Mouse (Mus musculus): ENCODE results near the gene Rasl10a. TPM values are rescaled to one million over a fixed set of nuclear protein-coding genes. Genes with fewer than 3 reads are reported as not detected.

Rasl10a gene
- polyA plus RNA-seq (2015; fragmentation: Nextera tagmentation; extraction: Ambion mirVana) = 0.59 and 0.70 TPM in 2 replicates

- Histone ChIP-seq H3K4me3 (peak within 1 kb of the TSS; percentile 64), H3K27me3 (replicated peaks) (peaks cover 82% of the 10 kb centered on the region), H3K9ac (peak within 1 kb of the TSS; percentile 79), H3K9me3 (no peaks in the 10 kb centered on the region), H3K36me3 (peaks cover 9% of the 10 kb centered on the region), H3K27ac (replicated peaks) (no peak within 1 kb of the TSS), H3K4me2 (peak within 1 kb of the TSS; percentile 97), H3K4me1 (peaks cover 51% of the 10 kb centered on the region)
- ATAC-seq (ENCODE audit: extremely low read depth, insufficient number of reproducible peaks, low FRiP score, low TSS enrichment) = no peak
- 2% methylated on average over 63 of the region's 77 CpGs for WGBS
These were observed at the start of gene Rasl10a for GRCm38 (mm10) chr11:5057856-5058641. TSS of gene Rasl10a (plus strand) at chr11:5058128.

GRCm38 (mm10) chr11:5008867-5009266 lies 49.1 kb upstream of the Rasl10a start:
- Histone ChIP-seq H3K4me3 (no peak overlapping the region), H3K9me3 (no peaks in the 10 kb centered on the region), H3K27ac (replicated peaks) (no peak overlapping the region), H3K9ac (0 out of 2 replicates have a peak overlapping the region, but pooled peaks have one; percentile 34), H3K4me1 (peaks cover 19% of the 10 kb centered on the region), H3K27me3 (replicated peaks) (no peaks in the 10 kb centered on the region), H3K4me2 (no peak overlapping the region), H3K36me3 (peaks cover 43% of the 10 kb centered on the region)
- ATAC-seq (ENCODE audit: extremely low read depth, insufficient number of reproducible peaks, low FRiP score, low TSS enrichment) = no peak
- WGBS = 63% methylated on average over 3 of the region's 3 CpGs

- Histone ChIP-seq H3K27me3 (replicated peaks) (no peaks in the 10 kb centered on the region), H3K27ac (replicated peaks) (no peak overlapping the region), H3K4me3 (no peak overlapping the region), H3K4me2 (peak overlapping the region; percentile 5; the same call in 1 of the 2 replicates), H3K36me3 (peaks cover 49% of the 10 kb centered on the region), H3K9ac (no peak overlapping the region), H3K4me1 (peaks cover 19% of the 10 kb centered on the region), H3K9me3 (no peaks in the 10 kb centered on the region)
- ATAC-seq (ENCODE audit: extremely low read depth, insufficient number of reproducible peaks, low FRiP score, low TSS enrichment) = no peak
- WGBS = 55% methylated on average over 3 of the region's 3 CpGs
These were observed 48.4 kb upstream of the Rasl10a start for GRCm38 (mm10) chr11:5009354-5010074.

- Histone ChIP-seq H3K27ac (replicated peaks) (no peak overlapping the region), H3K36me3 (peaks cover 51% of the 10 kb centered on the region), H3K4me3 (no peak overlapping the region), H3K27me3 (replicated peaks) (no peaks in the 10 kb centered on the region), H3K4me2 (0 out of 2 replicates have a peak overlapping the region, but pooled peaks have one; percentile 5), H3K4me1 (peaks cover 19% of the 10 kb centered on the region), H3K9ac (no peak overlapping the region), H3K9me3 (no peaks in the 10 kb centered on the region)
- 87% methylated on average over 1 of the region's 1 CpGs for WGBS
- ATAC-seq (ENCODE audit: extremely low read depth, insufficient number of reproducible peaks, low FRiP score, low TSS enrichment) = no peak
These were observed 47.7 kb upstream of the Rasl10a start for GRCm38 (mm10) chr11:5010205-5010604.

- H3K9ac ChIP-seq = no peak overlapping the region
- H3K9me3 ChIP-seq = no peaks in the 10 kb centered on the region
- no peaks in the 10 kb centered on the region for H3K27me3 ChIP-seq (replicated peaks)
- 77% methylated on average over 1 of the region's 1 CpGs for WGBS
- H3K4me2 ChIP-seq = no peak overlapping the region
- peaks cover 64% of the 10 kb centered on the region for H3K36me3 ChIP-seq
- no peak overlapping the region for H3K4me3 ChIP-seq
- ATAC-seq (ENCODE audit: extremely low read depth, insufficient number of reproducible peaks, low FRiP score, low TSS enrichment) = no peak
- peaks cover 19% of the 10 kb centered on the region for H3K4me1 ChIP-seq
- peak overlapping the region; percentile 50; the same call in 1 of the 2 replicates for H3K27ac ChIP-seq (replicated peaks)
These were observed 46.4 kb upstream of the Rasl10a start for GRCm38 (mm10) chr11:5011480-5011879.

- H3K36me3 ChIP-seq = peaks cover 72% of the 10 kb centered on the region
- no peak overlapping the region for H3K9ac ChIP-seq
- H3K9me3 ChIP-seq = no peaks in the 10 kb centered on the region
- whole genome bisulfite sequencing = 69% methylated on average over 5 of the region's 5 CpGs
- H3K4me2 ChIP-seq = no peak overlapping the region
- H3K4me1 ChIP-seq = peaks cover 19% of the 10 kb centered on the region
- ATAC-seq (ENCODE audit: extremely low read depth, insufficient number of reproducible peaks, low FRiP score, low TSS enrichment) = no peak
- peak overlapping the region; percentile 50 for H3K27ac ChIP-seq (replicated peaks)
- no peaks in the 10 kb centered on the region for H3K27me3 ChIP-seq (replicated peaks)
- H3K4me3 ChIP-seq = no peak overlapping the region
These were observed 45.7 kb upstream of the Rasl10a start for GRCm38 (mm10) chr11:5012213-5012715.

- Histone ChIP-seq H3K4me3 (no peak overlapping the region), H3K4me2 (no peak overlapping the region), H3K27me3 (replicated peaks) (no peaks in the 10 kb centered on the region), H3K36me3 (peaks cover 92% of the 10 kb centered on the region), H3K27ac (replicated peaks) (no peak overlapping the region), H3K4me1 (peaks cover 3% of the 10 kb centered on the region; the same call in 1 of the 2 replicates), H3K9me3 (no peaks in the 10 kb centered on the region), H3K9ac (no peak overlapping the region)
- 33% methylated on average over 2 of the region's 2 CpGs for WGBS
- ATAC-seq (ENCODE audit: extremely low read depth, insufficient number of reproducible peaks, low FRiP score, low TSS enrichment) = no peak
These were observed 42.2 kb upstream of the Rasl10a start for GRCm38 (mm10) chr11:5015720-5016119.

GRCm38 (mm10) chr11:5016286-5016685 lies 41.6 kb upstream of the Rasl10a start:
- H3K4me1 ChIP-seq = peaks cover 2% of the 10 kb centered on the region; the same call in 1 of the 2 replicates
- no peak overlapping the region for H3K27ac ChIP-seq (replicated peaks)
- H3K36me3 ChIP-seq = peaks cover 93% of the 10 kb centered on the region
- H3K9me3 ChIP-seq = no peaks in the 10 kb centered on the region
- H3K4me2 ChIP-seq = no peak overlapping the region
- no peaks in the 10 kb centered on the region for H3K27me3 ChIP-seq (replicated peaks)
- ATAC-seq (ENCODE audit: extremely low read depth, insufficient number of reproducible peaks, low FRiP score, low TSS enrichment) = no peak
- 86% methylated on average over 5 of the region's 5 CpGs for WGBS
- H3K4me3 ChIP-seq = no peak overlapping the region
- H3K9ac ChIP-seq = no peak overlapping the region

GRCm38 (mm10) chr11:5017506-5017905 lies 40.4 kb upstream of the Rasl10a start:
- 59% methylated on average over 6 of the region's 6 CpGs for WGBS
- Histone ChIP-seq H3K36me3 (peaks cover 88% of the 10 kb centered on the region), H3K27ac (replicated peaks) (no peak overlapping the region), H3K4me3 (no peak overlapping the region), H3K27me3 (replicated peaks) (no peaks in the 10 kb centered on the region), H3K9ac (no peak overlapping the region), H3K4me2 (no peak overlapping the region), H3K9me3 (no peaks in the 10 kb centered on the region), H3K4me1 (no peaks in the 10 kb centered on the region; the same call in 1 of the 2 replicates)
- no peak for ATAC-seq (ENCODE audit: extremely low read depth, insufficient number of reproducible peaks, low FRiP score, low TSS enrichment)

GRCm38 (mm10) chr11:5025108-5025507 lies 32.8 kb upstream of the Rasl10a start:
- H3K9ac ChIP-seq = no peak overlapping the region
- H3K4me3 ChIP-seq = no peak overlapping the region
- H3K4me1 ChIP-seq = no peaks in the 10 kb centered on the region
- peaks cover 91% of the 10 kb centered on the region for H3K36me3 ChIP-seq
- H3K27ac ChIP-seq (replicated peaks) = no peak overlapping the region
- ATAC-seq (ENCODE audit: extremely low read depth, insufficient number of reproducible peaks, low FRiP score, low TSS enrichment) = no peak
- H3K9me3 ChIP-seq = no peaks in the 10 kb centered on the region
- H3K4me2 ChIP-seq = no peak overlapping the region
- whole genome bisulfite sequencing = 97% methylated on average over 1 of the region's 1 CpGs
- H3K27me3 ChIP-seq (replicated peaks) = no peaks in the 10 kb centered on the region

GRCm38 (mm10) chr11:5028228-5028627 lies 29.7 kb upstream of the Rasl10a start:
- no peak overlapping the region for H3K4me2 ChIP-seq
- no peaks in the 10 kb centered on the region for H3K27me3 ChIP-seq (replicated peaks)
- no peak overlapping the region for H3K9ac ChIP-seq
- H3K36me3 ChIP-seq = peaks cover 100% of the 10 kb centered on the region
- no peak for ATAC-seq (ENCODE audit: extremely low read depth, insufficient number of reproducible peaks, low FRiP score, low TSS enrichment)
- no peak overlapping the region for H3K4me3 ChIP-seq
- 0 out of 2 replicates have a peak, but pooled peaks cover 4% of the 10 kb centered on the region for H3K4me1 ChIP-seq
- H3K27ac ChIP-seq (replicated peaks) = no peak overlapping the region
- WGBS = 90% methylated on average over 7 of the region's 7 CpGs
- no peaks in the 10 kb centered on the region for H3K9me3 ChIP-seq
